Comparison of ENCODE assay signal across 28 mouse cellular contexts in the genomic region with DNA sequence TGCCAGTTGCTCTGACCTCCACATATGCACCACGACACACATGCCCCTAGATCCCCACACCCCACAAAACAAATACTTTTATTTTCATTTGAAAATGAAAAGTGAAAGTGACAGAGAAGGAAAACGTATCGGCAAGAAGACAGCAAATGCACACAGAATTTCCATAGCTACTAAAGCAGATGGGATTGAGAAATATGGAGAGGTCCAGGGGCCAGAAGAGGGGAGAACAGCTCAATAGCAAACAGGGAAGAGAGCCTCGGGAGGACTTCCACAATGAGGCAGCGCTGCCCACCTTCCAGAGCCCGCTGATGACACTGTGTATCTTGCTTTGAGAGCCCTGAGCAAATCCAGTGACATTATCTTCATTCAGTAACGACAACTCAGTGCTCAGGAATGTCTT. TPM values are rescaled to one million over a fixed set of nuclear protein-coding genes. Genes with fewer than 3 reads are reported as not detected.
DNase-seq lines count a peak whose midpoint lies in the region; ATAC-seq and TF ChIP-seq lines count a peak whose summit lies in the region.
"Had no signal": no experiment of that assay in that cellular context is flagged by ENCODE, and none has a peak within 500 bp of the region (broad histone marks: within the 10 kb centered on the region; RNA-seq: fewer than 3 reads in every experiment).

No protein-coding gene starts in this region.

- TF ChIP-seq CTCF in small intestine, adult 2 months (IDR thresholded peaks at IDR 0.05; ENCODE audit: extremely low read depth, insufficient read length, insufficient replicate concordance, low read depth, low read length), result no peak

- TF ChIP-seq POLR2A in small intestine, adult 2 months (IDR thresholded peaks at IDR 0.05; ENCODE audit: low read depth, low read length), result no peak

- H3K4me3 ChIP-seq in heart, embryonic 14.5 days (ENCODE audit: control insufficient read depth in 1 of 2, insufficient read depth in 1 of 2, low read depth in 1 of 2, low read length in 2 of 2), result no peak overlapping the region
- H3K4me3 ChIP-seq in small intestine, adult 2 months (ENCODE audit: low read depth, low read length), result peak overlapping the region; percentile 45
- no peak overlapping the region for H3K4me3 ChIP-seq in forebrain, embryonic 13.5 days
- H3K4me3 ChIP-seq: embryonic facial prominence, embryonic 10.5 days; heart, adult 2 months; heart, embryonic 15.5 days; limb, embryonic 15.5 days; lung, embryonic 15.5 days had no signal

- H3K4me1 ChIP-seq in heart, embryonic 14.5 days (ENCODE audit: control insufficient read depth in 2 of 2, insufficient read depth in 2 of 2, low read length in 2 of 2), result peaks cover 7 to 12% of the 10 kb centered on the region in 2 experiments; a peak in 3 of 4 replicates
- peaks cover 5% of the 10 kb centered on the region for H3K4me1 ChIP-seq in small intestine, adult 2 months (ENCODE audit: control insufficient read depth, insufficient read depth, insufficient read length, low read length)
- peaks cover 8% of the 10 kb centered on the region; the same call in 1 of the 2 replicates for H3K4me1 ChIP-seq in forebrain, embryonic 13.5 days
- H3K4me1 ChIP-seq: lung, embryonic 15.5 days had no signal

- H3K9ac ChIP-seq in heart, embryonic 14.5 days (ENCODE audit: low read length), result no peak overlapping the region
- no peak overlapping the region for H3K9ac ChIP-seq in forebrain, embryonic 13.5 days
- H3K9ac ChIP-seq: heart, embryonic 15.5 days; limb, embryonic 15.5 days; liver, embryonic 14.5 days; lung, embryonic 15.5 days had no signal

- peaks cover 47% of the 10 kb centered on the region for H3K27me3 ChIP-seq in heart, embryonic 14.5 days (ENCODE audit: control insufficient read depth, insufficient read depth, low read length)
- H3K27me3 ChIP-seq in small intestine, adult 2 months (ENCODE audit: control insufficient read depth, insufficient read depth, low read length), result peaks cover 12% of the 10 kb centered on the region
- peaks cover 47% of the 10 kb centered on the region for H3K27me3 ChIP-seq in forebrain, embryonic 13.5 days

- H3K9me3 ChIP-seq in heart, embryonic 14.5 days (ENCODE audit: control insufficient read depth, low read length), result no peaks in the 10 kb centered on the region
- H3K9me3 ChIP-seq in forebrain, embryonic 13.5 days (replicated peaks), result no peaks in the 10 kb centered on the region
- H3K9me3 ChIP-seq: embryonic facial prominence, embryonic 10.5 days; heart, embryonic 15.5 days; limb, embryonic 15.5 days; lung, embryonic 15.5 days had no signal

- no peak for DNase-seq in heart, postnatal 4 days
- DNase-seq in 3T3-L1 (ENCODE audit: low read depth, low spot score), result peak; percentile 26
- peak; percentile 16 for DNase-seq in MN1 (ENCODE audit: low spot score)
- no peak for DNase-seq in kidney, adult 9 months
- DNase-seq: adrenal gland, postnatal 36 days; cerebellum, adult 11 months; cerebellum, postnatal 14 days; gastrocnemius, postnatal 25 days; heart, adult 2 months; kidney, postnatal 25 days; lung, postnatal 4 days; right cerebral cortex, postnatal 4 days had no signal

- no peak for ATAC-seq in heart, embryonic 14.5 days (ENCODE audit: insufficient number of reproducible peaks, insufficient read depth, low FRiP score, low read depth)
- ATAC-seq in forebrain, embryonic 13.5 days, result no peak
- ATAC-seq: hindbrain, postnatal 0 days; intestine, embryonic 16.5 days; midbrain, embryonic 16.5 days; Patski had no signal

- H3K4me2 ChIP-seq in heart, embryonic 14.5 days (ENCODE audit: low read length), result 0 out of 2 replicates have a peak overlapping the region, but pooled peaks have one; percentile 13
- no peak overlapping the region for H3K4me2 ChIP-seq in forebrain, embryonic 13.5 days
- H3K4me2 ChIP-seq: heart, embryonic 15.5 days; limb, embryonic 15.5 days; lung, embryonic 15.5 days had no signal

- H3K36me3 ChIP-seq in heart, embryonic 14.5 days (ENCODE audit: control insufficient read depth, insufficient read depth, low read length), result no peaks in the 10 kb centered on the region
- H3K36me3 ChIP-seq in small intestine, adult 2 months (ENCODE audit: control insufficient read depth, insufficient read depth, low read length), result no peaks in the 10 kb centered on the region
- H3K36me3 ChIP-seq in forebrain, embryonic 13.5 days (ENCODE audit: poor library complexity, severe bottlenecking), result no peaks in the 10 kb centered on the region
- H3K36me3 ChIP-seq: embryonic facial prominence, embryonic 10.5 days; heart, embryonic 15.5 days; limb, embryonic 15.5 days; lung, embryonic 15.5 days had no signal

- no peak overlapping the region for H3K27ac ChIP-seq in heart, embryonic 14.5 days (replicated peaks in 1 of 2; ENCODE audit: control insufficient read depth in 1 of 2, insufficient read depth in 1 of 2, low read depth in 2 of 2, low read length in 2 of 2)
- no peak overlapping the region for H3K27ac ChIP-seq in small intestine, adult 2 months (ENCODE audit: insufficient read depth, low read depth, low read length)
- H3K27ac ChIP-seq in forebrain, embryonic 13.5 days, result no peak overlapping the region
- H3K27ac ChIP-seq: embryonic facial prominence, embryonic 10.5 days; heart, adult 2 months; heart, embryonic 15.5 days; hindbrain, postnatal 0 days; limb, embryonic 15.5 days; liver, embryonic 14.5 days; lung, embryonic 15.5 days had no signal

- WGBS in heart, embryonic 14.5 days, result 48% methylated on average over 7 of the region's 7 CpGs
- 25% methylated on average over 7 of the region's 7 CpGs for WGBS in small intestine, adult 2 months
- 61% methylated on average over 7 of the region's 7 CpGs for WGBS in forebrain, embryonic 13.5 days

RNA-seq across cellular contexts. Expression of gene Cacng6, which starts 1.9 kb away (rescaled TPM):
- 19.0 and 19.1 TPM in 2 replicates for polyA plus RNA-seq in heart, embryonic 14.5 days (2014; fragmentation: Nextera tagmentation; extraction: Ambion mirVana)
- 1 to 10 TPM; 7.9 to 9.0 TPM for total RNA-seq in heart, postnatal 4 days (2021)
- polyA plus RNA-seq in small intestine, adult 2 months (2012; rRNA removed), result 0.04 TPM in 1 of 2 replicates, not detected in the other
- not detected in 2 replicates for polyA plus RNA-seq in forebrain, embryonic 13.5 days (2015; fragmentation: Nextera tagmentation; extraction: Ambion mirVana)
- total RNA-seq: adrenal gland, adult 18-20 months; adrenal gland, postnatal 36 days; hematopoietic stem cell, adult 5-6 weeks; hindbrain, postnatal 0 days; megakaryocyte-erythroid progenitor cell, adult 5-6 weeks had no signal
- polyA plus RNA-seq: kidney, embryonic 14.5 days; liver, embryonic 14.5 days; lung, embryonic 15.5 days; midbrain, embryonic 16.5 days; Patski had no signal

RNA-seq across cellular contexts. Expression of gene Cacng8, which starts 31.6 kb away (rescaled TPM):
- 0.28 and 0.63 TPM in 2 replicates for polyA plus RNA-seq in heart, embryonic 14.5 days (2014; fragmentation: Nextera tagmentation; extraction: Ambion mirVana)
- under 1 TPM in 1 of 2 experiments, not detected in 1; 0.18 TPM for total RNA-seq in heart, postnatal 4 days (2021)
- 0.60 and 0.77 TPM in 2 replicates for polyA plus RNA-seq in small intestine, adult 2 months (2012; rRNA removed)
- 10.0 and 12.6 TPM in 2 replicates for polyA plus RNA-seq in forebrain, embryonic 13.5 days (2015; fragmentation: Nextera tagmentation; extraction: Ambion mirVana)
- total RNA-seq: gastrocnemius, postnatal 25 days; heart, adult 2 months; hematopoietic stem cell, adult 5-6 weeks; megakaryocyte-erythroid progenitor cell, adult 5-6 weeks had no signal
- polyA plus RNA-seq: heart, adult 2 months had no signal

Comparison
In these comparisons a context has a peak if more than half of its experiments do, and no peak if none do; other contexts are left out.
1. DNase-seq: peak in 3T3-L1 (single experiment) and MN1 (single experiment); none in heart, postnatal 4 days (single experiment) and kidney, adult 9 months (single experiment).
2. RNA of gene Cacng6, which starts 1.9 kb away (polyA plus RNA-seq): 19.0 to 19.1 TPM in heart, embryonic 14.5 days; not detected in forebrain, embryonic 13.5 days and 0.04 TPM in small intestine, adult 2 months; every median in the first group is over 10 times any median in the second.